Mouse (Mus musculus): ENCODE measurements around the gene Polh.

Gene Polh

GRCm38 (mm10) chr17:46132058-46132718, 70.3 kb downstream of the Polh start:
- Histone ChIP-seq H3K27me3 (ENCODE audit: control insufficient read depth, insufficient read depth, low read length, poor library complexity, severe bottlenecking) (no peaks in the 10 kb centered on the region), H3K36me3 (ENCODE audit: control insufficient read depth, insufficient read depth, low read length, poor library complexity, severe bottlenecking) (no peaks in the 10 kb centered on the region; the same call in none of the 2 replicates)
- peak; percentile 72 for DNase-seq (ENCODE audit: low read depth, low spot score)

GRCm38 (mm10) chr17:46129741-46130498, 72.5 kb downstream of the Polh start:
- no peaks in the 10 kb centered on the region for H3K27me3 ChIP-seq (ENCODE audit: control insufficient read depth, insufficient read depth, low read length, poor library complexity, severe bottlenecking)

DNA sequence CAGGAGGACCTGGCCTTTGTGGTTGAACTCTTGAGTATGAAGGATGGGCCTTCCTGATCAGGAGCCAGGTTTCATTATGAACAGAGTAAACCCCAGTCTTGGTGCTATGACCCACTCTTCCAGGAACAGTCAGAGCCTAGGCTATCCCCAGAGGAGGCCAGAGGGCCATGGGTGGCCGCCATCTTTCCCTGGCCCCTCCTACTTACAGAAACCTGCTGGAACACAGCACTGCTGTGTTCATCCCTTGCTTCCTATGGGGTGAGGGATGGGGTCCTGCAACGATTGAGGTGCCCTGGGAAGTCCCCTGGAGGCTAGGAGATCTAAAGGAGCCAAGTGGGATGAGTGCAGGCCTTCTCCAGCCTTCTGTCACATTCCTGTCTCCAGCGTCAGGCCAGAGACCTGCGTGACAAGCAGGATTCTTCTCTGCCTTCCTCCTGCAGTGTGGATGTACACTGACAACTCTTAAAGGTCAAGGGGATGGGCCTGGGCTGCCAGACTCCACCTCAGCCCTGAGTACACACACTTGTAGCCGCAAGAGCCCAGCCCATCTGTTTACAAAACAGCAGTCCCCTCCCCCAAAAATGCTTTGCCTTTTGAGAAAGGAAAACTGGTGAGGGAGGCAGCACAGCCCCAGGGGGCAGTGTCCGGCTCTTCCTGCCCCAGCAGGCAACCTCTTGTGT, 74.5 kb downstream of the Polh start:
- Histone ChIP-seq H3K36me3 (ENCODE audit: control insufficient read depth, insufficient read depth, low read length, poor library complexity, severe bottlenecking) (peaks cover 14% of the 10 kb centered on the region), H3K27me3 (ENCODE audit: control insufficient read depth, insufficient read depth, low read length, poor library complexity, severe bottlenecking) (no peaks in the 10 kb centered on the region)
- DNase-seq (ENCODE audit: low read depth, low spot score) = no peak

More at GRCm38 (mm10) chr17:46129741-46130498, 72.5 kb downstream of the Polh start:
- DNase-seq (ENCODE audit: low read depth, low spot score) = no peak
- peaks cover 6% of the 10 kb centered on the region for H3K36me3 ChIP-seq (ENCODE audit: control insufficient read depth, insufficient read depth, low read length, poor library complexity, severe bottlenecking)

GRCm38 (mm10) chr17:46126608-46127007, 75.8 kb downstream of the Polh start:
- H3K27me3 ChIP-seq (ENCODE audit: control insufficient read depth, insufficient read depth, low read length, poor library complexity, severe bottlenecking) = no peaks in the 10 kb centered on the region
- DNase-seq (ENCODE audit: low read depth, low spot score) = no peak
- H3K36me3 ChIP-seq (ENCODE audit: control insufficient read depth, insufficient read depth, low read length, poor library complexity, severe bottlenecking) = peaks cover 14% of the 10 kb centered on the region

GRCm38 (mm10) chr17:46123953-46124700, 78.3 kb downstream of the Polh start:
- H3K27me3 ChIP-seq (ENCODE audit: control insufficient read depth, insufficient read depth, low read length, poor library complexity, severe bottlenecking) = no peaks in the 10 kb centered on the region
- no peak for DNase-seq (ENCODE audit: low read depth, low spot score)
- H3K36me3 ChIP-seq (ENCODE audit: control insufficient read depth, insufficient read depth, low read length, poor library complexity, severe bottlenecking) = peaks cover 17% of the 10 kb centered on the region

GRCm38 (mm10) chr17:46123285-46123684, 79.2 kb downstream of the Polh start:
- no peaks in the 10 kb centered on the region for H3K27me3 ChIP-seq (ENCODE audit: control insufficient read depth, insufficient read depth, low read length, poor library complexity, severe bottlenecking)
- DNase-seq (ENCODE audit: low read depth, low spot score) = no peak
- H3K36me3 ChIP-seq (ENCODE audit: control insufficient read depth, insufficient read depth, low read length, poor library complexity, severe bottlenecking) = peaks cover 17% of the 10 kb centered on the region

- no peak for DNase-seq (ENCODE audit: low read depth, low spot score)
- Histone ChIP-seq H3K36me3 (ENCODE audit: control insufficient read depth, insufficient read depth, low read length, poor library complexity, severe bottlenecking) (peaks cover 17% of the 10 kb centered on the region), H3K27me3 (ENCODE audit: control insufficient read depth, insufficient read depth, low read length, poor library complexity, severe bottlenecking) (no peaks in the 10 kb centered on the region)
Measured at GRCm38 (mm10) chr17:46122791-46123190, 79.7 kb downstream of the Polh start.

Measured in splenic B cell, adult 2 months (primary cell).